Mouse (Mus musculus): ENCODE measurements around the gene Gm20388.

Gene Gm20388

DNA sequence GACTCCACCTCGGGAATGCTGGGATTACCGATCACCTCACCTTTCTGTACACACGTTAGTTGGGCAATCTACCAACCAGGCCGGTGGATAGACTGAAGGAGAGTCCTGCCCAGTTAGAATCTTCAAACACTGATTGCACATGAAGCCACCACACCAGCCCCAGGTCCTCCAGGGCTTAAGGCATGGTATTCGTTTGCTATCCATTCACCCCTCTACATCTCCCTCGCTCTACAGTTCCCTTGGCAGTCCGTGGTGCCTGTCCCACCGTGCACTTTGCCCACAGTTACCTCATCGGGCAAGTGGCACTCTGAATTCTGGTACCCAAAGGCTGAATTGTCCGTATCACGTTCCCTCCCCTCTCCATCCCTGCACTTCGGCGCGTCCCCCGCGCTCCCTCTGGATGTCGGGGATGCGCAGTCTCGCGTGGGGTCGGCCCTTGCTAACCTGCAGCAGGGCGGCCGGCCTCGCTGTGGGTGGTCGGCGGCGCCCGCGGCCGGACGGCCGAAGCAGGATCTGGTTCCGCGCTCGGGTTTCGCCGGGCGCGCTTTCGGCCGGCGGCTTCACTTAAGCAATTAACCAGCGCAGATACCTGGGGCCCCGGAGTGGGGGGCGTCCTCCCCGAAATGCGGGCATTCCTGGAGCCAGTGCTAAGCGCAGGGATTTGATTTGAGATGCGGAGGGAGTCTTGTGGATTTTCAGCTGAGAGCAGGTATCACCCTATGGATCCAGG is 1169.9 kb downstream of the Gm20388 start:
- DNase-seq = no peak

DNA sequence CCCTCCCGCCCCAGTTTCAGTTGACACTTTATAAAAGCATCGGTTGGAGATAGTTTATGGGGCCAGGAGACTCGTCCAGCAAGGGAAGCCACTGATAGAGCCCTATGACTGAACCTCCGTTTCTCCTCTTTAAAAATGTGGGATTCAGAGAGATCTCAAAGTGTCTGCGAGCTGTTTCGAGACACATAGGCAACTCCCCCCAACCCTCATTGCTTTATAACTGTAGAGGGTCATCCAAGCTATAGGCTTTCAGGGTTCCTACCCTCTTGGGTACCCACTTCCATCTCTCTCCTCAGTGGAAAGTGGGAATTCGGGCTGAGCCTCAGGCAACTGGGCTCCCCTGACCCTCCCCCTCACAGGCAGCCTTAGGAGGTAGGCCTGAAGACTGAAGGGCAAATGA is 1170.8 kb downstream of the Gm20388 start:
- DNase-seq = no peak

DNA sequence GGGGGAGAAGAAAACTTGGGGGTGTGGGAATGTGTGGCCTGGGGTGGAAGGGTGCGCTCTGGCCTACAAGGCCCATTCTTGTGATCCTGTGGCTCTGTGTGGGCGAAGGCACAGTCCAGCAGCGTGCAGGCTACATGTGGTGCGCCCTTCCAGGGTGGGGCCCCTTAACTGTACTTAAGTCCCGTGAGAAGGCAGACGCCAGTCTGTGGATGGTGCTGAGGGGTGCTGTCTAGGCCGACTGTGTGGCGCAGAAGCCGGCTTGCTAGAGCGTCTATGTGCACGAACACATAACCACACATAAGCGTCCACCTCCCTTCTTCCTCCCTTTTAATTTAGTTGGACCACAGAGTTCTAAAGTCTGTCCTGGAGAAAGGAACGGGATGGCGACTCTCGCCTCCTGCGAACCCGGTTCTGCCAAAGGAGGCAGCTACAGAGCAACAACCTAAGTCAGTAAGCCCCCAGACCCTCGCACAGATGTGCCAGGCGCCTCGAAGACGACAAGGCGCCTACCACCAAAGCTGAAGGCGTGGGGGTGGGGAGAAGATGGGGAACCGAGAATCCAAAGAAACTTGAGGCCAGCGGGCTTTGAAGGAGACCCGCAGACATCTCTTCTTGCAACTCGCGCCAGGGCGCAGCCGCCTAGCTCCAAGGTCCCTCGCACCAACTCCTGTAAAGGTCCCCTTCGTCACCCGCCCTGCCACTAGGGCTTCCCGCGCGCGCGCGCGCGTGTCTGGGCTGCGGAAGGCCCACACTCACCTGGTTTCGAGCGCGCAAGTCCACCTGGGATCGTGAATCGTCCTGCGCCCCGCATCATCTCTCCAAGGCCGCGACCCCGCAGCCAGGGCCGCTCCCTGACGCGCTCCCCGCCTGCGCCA is 1171.8 kb downstream of the Gm20388 start:
- no peak for DNase-seq

DNA sequence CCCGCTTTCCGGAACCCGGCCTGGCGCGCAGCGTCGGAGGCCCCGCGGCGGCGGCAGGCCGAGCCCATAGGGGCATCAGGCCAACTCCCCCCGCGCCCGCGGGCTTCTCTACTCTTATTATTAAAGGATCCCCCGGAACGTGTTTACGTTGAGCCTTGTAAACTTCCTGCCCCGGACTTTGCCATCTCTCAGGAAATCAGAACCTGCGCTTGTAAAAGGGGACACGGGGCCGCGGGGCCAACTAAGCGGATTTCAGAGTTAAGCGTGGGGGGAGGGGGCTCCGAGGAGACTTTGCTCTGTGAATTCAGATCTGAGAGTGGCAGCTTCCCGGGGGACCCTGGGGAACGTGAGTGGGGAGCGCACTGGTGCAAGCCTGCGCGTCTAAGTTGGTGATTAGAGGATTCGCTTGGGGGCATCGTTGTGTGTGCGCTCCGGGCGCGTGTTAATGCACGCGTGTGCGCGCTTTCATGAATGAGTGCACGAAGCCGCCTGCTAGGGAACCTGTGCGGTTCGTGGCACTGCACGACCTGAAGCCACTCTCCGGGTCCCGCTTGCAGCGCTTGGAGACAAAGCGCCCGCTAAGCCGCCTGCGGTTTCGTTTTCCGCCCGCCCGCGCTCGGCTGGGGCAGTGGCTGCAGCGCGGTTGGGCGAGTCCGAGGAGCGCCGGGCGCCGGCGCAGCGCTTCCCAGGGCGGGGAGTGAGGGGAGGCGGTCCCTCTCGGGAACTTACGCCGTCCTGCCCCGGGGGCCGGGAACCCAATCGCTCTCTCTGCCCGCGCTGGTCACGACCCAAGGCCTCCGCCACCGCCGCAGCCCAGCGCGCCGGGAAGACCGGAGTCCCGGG is 1172.7 kb downstream of the Gm20388 start:
- no peak for DNase-seq

DNA sequence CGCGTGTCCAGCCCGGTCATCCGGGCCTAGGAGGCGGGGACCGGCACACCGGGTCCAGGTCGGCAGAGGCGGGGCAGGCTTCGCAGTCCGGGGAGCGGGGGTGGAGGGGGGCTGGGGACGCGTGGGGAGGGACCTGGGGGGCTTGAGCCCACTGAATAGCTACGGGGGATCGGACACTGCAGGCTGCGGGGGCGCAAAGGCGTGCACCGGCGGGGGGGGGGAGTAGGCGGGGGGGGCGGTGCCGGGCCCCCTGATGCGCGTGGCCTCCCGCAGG is 1173.2 kb downstream of the Gm20388 start:
- no peak for DNase-seq

DNA sequence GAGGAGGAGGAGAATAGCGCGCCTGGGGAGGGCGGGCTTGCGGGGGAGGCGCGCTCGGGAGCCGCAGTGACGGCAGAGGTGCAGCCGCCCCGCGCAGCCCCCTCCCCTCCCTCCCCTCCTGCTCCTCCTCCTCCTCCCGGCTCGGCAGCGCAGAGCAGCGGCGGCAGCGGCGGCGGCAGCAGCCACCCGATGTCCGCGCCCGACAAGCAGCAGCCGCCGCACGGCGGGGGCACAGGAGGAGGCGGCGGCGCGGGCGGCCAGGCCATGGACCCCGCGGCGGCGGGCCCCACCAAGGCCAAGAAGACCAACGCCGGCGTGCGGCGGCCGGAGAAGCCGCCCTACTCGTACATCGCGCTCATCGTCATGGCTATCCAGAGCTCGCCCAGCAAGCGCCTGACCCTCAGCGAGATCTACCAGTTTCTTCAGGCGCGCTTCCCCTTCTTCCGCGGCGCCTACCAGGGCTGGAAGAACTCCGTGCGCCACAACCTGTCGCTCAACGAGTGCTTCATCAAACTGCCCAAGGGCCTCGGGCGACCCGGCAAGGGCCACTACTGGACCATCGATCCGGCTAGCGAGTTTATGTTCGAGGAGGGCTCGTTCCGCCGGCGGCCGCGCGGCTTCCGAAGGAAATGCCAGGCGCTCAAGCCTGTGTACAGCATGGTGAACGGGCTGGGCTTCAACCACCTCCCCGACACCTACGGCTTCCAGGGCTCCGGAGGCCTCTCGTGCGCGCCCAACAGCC is 1173.7 kb downstream of the Gm20388 start, which contains the start of gene Foxf1:
Gene Foxf1 (plus strand): TSS at position 177 of the 742 bp plus-strand sequence.
- DNase-seq = no peak

DNA sequence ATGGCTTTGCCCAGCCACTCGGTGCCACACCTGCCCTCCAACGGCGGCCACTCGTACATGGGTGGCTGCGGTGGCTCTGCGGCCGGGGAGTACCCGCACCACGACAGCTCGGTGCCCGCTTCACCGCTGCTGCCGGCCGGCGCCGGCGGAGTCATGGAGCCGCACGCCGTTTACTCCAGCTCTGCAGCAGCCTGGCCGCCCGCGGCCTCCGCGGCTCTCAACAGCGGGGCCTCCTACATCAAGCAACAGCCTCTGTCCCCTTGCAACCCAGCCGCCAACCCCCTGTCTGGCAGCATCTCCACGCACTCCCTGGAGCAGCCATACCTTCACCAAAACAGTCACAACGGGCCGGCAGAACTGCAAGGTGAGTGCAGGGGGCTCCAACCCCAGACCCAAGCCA is 1174.4 kb downstream of the Gm20388 start:
- DNase-seq = no peak

DNA sequence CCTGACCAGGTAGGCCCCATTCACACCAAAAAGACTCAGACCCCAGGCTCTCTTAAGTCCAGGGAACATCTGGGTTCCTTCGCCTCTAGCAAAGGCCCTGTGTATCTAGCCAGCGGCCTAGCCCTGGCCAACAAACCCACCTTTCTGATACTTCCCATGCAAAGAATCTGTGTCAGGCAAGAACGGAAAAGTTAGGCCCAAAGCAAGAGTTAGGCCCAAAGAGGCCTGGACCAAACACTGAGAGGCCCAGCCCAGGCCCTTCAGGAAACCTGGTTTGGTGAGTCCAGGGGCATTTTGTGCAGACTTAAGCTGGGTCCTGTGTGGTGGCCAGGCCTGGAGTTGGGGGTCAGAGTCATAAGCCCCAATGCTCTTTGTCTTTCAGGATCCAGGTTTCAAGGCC is 1174.9 kb downstream of the Gm20388 start:
- DNase-seq = no peak

DNA sequence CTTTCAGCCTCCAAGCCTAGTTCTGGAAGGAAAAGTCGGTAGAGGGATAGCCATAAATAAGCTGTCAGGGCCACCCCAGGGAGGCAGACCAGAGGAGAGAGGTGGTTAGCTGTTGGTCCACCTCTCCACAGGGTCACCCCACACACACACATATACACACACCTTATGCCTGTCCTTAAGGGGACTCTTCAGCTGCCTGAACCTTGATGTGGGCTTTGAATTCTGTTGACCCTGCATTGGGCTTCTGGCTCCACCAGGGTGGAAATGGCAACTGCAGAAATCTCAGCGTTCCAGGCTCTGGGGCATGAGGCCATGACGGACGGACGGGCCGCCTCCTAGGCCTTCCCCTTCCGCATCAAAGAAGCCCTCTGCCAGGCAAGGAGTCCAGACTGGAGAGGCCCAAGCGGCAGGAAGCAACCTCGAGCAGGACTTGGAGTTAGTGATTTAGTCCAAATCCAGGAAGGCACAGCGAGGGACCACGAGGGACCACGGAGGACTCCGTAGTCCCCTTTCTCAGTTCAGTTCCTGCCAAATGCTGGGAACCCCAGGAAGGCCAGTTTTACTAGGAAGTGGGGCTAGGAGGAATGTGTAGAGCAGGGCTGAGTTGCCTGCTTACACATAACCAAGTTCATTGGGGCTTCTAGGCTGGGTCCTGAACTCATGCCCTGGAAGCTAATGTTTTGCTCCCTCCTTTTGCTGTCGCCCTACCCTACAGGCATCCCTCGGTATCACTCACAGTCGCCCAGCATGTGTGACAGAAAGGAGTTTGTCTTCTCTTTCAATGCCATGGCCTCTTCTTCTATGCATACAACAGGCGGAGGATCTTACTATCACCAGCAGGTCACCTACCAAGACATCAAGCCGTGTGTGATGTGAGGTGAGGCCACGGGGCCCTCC is 1175.6 kb downstream of the Gm20388 start:
- DNase-seq = no peak

DNA sequence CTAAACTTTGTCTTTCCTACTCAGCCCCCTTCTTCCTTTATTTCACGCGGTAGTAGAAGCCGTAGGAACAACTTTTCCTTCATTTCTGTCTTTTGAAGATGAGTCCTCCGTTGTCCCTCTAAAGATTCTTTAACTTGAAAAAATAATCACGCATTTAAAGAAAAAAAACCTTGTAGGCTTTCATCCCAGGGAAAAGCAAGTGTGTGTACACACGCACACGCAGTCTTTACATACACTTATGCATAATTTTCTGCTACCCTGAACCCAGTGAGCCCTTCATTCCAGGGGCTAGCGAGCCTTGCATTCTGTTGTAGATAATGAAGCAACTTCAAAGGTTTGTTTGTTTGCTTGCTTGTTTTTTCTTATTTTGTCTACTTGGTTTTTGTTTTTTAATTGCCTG is 1177.6 kb downstream of the Gm20388 start:
- no peak for DNase-seq

DNA sequence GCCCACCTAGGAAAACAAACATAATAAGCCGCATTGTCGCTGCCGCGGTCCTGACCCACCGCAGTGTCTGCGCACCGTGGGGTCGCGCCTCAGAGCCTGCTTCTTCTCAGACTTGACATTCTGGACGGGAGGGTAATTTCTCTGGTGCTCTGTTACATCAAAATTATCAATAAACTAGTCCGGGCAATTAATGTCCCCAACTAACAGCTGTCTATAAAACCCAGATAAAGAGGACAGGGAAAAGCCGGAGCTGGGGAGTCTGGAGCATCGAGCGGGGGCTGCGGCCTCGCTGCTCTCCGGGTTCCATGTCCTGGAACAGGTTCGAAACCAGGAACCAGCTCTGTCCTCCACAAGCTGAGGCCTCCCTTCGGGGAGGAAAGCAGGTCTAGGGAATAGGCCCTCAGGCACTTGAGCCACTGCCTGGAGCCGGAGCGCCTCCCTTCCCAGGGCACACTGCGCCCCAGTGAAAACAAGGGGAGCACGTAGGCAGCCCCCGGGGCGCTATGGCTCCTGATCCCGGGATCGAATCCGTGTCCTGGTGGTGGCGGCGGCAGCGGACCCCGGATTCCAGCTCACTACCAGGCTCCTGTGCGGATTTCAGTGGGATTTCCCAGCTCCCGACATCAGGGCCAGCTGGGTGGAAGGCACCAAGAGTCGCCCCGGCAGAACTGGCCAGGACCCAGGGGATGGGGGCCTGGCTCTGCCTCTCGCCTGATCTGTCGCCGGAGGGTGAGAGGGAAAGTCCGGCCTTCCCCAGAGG is 1178.4 kb downstream of the Gm20388 start:
- DNase-seq = no peak

DNA sequence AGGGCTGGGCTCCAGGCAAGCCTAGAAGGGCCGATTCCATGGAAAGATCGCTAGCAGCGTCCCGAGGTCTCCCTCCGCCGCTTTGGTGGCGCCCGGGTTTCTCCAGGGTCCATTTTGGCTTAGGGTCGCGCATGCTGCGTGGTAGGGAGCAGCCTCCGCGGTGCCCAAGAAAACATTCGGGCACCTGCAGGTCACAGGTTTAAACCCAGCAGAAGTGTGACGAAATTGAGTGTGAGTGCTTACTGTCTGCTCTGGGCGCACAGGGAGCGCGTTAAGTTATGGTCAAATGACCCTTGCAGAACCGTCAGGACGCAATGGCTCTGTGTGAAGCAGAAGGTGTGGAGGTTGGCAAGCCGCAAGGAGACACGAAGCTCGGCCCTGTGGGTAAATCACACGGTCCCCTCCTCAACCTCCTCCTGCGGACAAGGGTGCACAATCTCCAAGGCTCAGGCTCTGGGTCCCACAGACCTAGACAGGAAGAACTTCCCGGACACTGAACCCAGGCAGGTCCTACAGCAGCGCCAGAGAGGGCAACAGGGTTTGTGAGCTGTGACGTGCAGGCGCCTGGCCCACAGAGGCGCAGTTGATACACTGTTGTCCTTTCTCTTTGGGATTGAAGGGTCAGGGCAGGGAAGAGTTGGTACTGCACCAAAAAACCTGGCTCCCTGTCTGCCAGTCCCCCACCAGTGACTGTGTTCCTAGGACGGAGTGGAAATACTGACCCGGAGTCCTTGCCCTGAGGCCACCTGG is 1179.2 kb downstream of the Gm20388 start:
- DNase-seq = no peak

DNA sequence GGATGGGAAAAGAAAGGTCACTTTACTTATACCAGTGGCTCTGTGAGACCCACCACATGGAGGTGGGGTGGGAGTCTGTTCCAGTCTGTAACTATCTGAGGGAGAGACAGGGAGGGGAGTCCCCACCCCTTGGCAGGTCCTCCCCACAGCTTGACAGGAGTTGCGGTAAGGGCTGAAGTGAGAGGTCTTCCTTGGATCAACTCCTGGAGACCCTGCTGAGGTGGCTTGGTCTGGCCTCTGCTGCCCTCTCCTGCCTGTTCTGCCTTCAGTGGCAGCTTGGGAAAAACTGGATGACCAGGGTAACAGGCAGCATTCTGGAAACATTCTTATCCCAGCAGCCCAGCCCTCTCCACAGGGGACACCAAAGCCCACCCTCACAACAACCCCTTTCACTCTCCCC is 1180.1 kb downstream of the Gm20388 start:
- no peak for DNase-seq

DNA sequence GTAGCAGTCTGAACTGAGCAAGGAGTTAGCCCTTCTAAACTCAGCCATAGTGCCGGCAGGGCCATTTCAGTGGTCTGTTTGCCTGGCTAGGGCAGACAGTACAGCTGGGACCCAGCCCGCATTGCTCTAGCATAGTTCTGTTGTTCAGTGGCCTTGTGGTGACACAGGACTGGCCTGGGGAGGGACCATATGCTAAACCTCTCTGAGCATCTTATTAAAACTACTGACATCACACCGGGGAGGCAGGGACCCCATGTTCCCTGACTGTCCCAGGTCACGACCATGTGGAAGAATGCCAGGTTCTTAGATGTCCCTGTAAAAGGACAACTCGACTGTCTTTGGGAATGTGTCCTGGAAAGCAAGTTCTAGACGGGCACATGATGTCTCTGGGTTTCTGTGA is 1181.5 kb downstream of the Gm20388 start:
- DNase-seq = no peak

DNA sequence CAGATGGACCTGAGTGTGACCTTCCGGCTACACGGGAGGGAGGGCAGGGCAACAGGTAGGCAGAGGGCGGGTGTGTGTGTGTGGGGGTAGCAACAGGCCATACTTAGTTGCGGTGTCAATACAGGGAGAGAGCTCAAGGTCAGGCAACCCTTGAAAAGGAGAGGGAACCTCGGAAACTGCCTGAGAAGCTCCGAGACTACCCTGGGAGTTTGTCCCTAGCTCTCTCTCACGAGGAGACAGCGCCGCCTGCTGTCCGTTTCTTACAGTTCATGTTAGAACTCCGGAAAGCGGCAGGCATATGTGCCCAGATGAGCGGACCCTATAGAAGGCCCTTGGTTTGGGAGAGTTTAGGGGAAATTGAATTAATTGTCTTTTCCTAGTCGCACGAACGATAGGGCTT is 1182.0 kb downstream of the Gm20388 start:
- DNase-seq = peak; percentile 78

DNA sequence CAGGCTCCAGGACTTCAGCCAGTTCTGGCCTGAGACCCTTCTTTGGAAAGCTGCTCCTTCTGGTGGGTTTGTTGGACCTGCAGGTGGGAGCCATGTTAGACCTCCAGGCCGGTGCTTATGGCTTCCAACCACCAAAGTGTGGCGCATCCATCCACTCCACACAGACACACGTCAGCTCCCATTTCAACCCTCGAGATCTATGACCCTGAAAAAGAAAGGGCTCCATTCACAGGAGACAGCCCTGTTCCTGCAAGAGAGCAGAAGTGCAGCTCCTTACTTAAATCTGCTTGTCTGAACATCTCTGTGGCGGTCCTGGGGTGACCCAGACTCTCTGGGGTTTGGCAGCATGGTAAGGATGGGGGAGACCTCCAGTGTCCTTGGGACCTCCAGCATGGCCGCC is 1182.9 kb downstream of the Gm20388 start:
- DNase-seq = no peak

DNA sequence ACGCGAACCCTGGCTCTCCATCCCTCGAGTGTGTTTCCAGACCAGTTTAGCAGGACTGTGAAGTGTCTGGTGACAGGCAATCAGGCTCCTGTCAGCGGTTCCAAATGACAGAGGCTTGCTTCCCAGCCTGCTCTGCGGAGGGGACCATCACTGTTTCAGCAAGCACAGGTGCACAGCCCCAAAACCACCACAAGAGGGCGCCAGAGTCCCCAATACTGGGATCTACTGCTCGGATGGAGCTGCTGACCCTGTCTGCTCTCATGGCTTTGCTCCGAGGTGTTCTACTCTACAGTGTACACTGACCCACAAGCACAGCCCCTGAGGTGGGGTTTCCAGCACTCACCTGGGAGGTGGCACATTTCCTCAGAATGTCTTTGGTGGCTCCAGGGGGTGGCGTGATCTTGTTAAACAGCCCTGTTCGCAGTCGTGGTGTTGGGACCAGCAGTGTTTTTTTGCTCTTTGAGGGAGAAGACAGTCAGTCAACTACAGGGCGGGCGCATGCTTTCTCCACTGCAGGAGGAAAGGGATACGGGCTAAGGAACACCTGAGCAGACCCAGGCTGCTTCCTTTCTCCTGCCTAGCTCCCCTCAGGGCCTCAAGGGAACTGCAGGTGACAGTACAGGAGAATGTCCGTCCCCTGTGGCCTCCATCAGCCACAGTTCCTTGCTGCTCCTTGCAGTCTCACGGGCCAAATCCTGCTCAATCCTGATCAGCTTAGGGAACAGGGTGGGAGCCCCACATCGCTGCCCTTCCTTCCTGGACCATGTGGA is 1193.6 kb downstream of the Gm20388 start:
- peak; percentile 87 for DNase-seq

DNA sequence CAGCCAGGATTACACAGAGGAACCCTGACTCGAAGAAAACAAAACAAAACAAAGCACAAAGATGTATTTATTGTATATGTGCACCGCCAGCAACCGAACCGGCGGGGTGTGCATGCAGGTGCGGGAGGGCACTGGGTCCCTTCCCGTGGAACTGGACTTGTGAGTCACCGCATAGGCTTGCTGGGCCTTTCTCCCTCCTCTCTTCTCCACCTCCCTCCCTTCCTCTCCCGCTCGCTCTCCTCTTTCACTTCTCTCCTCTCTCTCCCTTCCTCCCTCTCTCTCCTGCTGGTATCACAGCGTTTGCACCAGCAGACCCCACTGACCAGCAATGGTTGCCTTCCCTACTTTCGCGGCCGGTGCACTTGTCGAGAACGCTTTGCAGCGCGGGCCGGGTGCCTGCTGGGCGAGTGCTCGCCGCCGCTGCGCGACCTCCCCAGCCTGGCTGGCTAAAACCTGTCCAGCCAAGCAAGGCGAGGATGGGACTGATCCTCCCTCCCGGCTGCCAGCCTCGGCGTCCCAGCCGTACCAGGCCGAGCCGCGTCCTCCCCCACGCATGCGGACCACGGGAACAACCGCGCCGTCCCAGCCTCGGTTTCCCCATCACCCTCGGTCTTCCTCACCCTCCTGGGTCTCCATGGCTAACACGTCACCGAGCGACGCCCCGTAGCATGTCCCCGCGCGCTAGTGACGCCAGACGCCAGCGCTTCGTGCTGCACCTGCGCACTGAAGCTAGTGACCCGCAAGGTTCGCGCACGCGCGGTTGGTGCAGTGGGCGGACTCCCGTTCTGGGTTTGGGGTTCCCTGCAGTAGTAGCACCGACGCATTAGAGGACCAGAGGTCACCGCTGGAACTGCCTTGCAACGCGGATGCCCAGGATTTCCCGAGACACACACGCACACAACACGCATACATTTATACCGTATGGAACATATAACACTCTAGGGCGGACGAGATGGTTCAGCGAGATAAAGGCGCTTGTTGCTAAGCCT is 1197.3 kb downstream of the Gm20388 start, which contains the start of gene Mthfsd:
Gene Mthfsd (minus strand): TSS at position 725 of the 989 bp plus-strand sequence.
- peak; percentile 98 for DNase-seq

Measured in B cell, adult 2 months (primary cell).